8 mouse cellular contexts compared by ENCODE assay signal in genomic region chr2:144134575-144134958, GRCm38 (mm10).
DNase-seq lines count a peak whose midpoint lies in the region; ATAC-seq and TF ChIP-seq lines count a peak whose summit lies in the region.

No protein-coding gene starts in this region.

- peak overlapping the region; percentile 27; the same call in 1 of the 2 replicates for H3K27ac ChIP-seq in kidney, postnatal 0 days
- no peak overlapping the region for H3K27ac ChIP-seq in kidney, adult 2 months (ENCODE audit: insufficient read depth, low read depth, low read length)
- peak overlapping the region; percentile 49 for H3K27ac ChIP-seq in intestine, embryonic 16.5 days (ENCODE audit: low read length)

- TF ChIP-seq POLR2A in kidney, adult 2 months (IDR thresholded peaks at IDR 0.05; ENCODE audit: low read depth, low read length): no peak

- H3K4me3 ChIP-seq in kidney, postnatal 0 days (replicated peaks; ENCODE audit: low read depth, low read length): no peak overlapping the region
- no peak overlapping the region for H3K4me3 ChIP-seq in kidney, adult 2 months (ENCODE audit: insufficient read depth, low read depth, low read length)
- H3K4me3 ChIP-seq in intestine, embryonic 16.5 days (ENCODE audit: low read length): no peak overlapping the region

- H3K27me3 ChIP-seq in kidney, postnatal 0 days (ENCODE audit: insufficient read depth, low read length): no peaks in the 10 kb centered on the region
- H3K27me3 ChIP-seq in kidney, adult 2 months (replicated peaks; ENCODE audit: control insufficient read depth, insufficient read depth, low read length): no peaks in the 10 kb centered on the region
- no peaks in the 10 kb centered on the region for H3K27me3 ChIP-seq in intestine, embryonic 16.5 days (replicated peaks; ENCODE audit: control insufficient read depth, insufficient read depth, low read length)

- H3K9me3 ChIP-seq in kidney, postnatal 0 days (replicated peaks; ENCODE audit: low read length): no peaks in the 10 kb centered on the region
- peaks cover 4% of the 10 kb centered on the region; the same call in 1 of the 2 replicates for H3K9me3 ChIP-seq in intestine, embryonic 16.5 days (ENCODE audit: control insufficient read depth, low read length)

- WGBS in kidney, postnatal 0 days: 68% methylated on average over 9 of the region's 9 CpGs
- WGBS in kidney, adult 2 months: 77% methylated on average over 9 of the region's 9 CpGs
- 61% methylated on average over 9 of the region's 9 CpGs for WGBS in intestine, embryonic 16.5 days

- ATAC-seq in kidney, postnatal 0 days (replicated peaks; ENCODE audit: low FRiP score, low read depth): 0 out of 2 replicates have a peak, but pooled peaks have one; percentile 33
- peak; percentile 36 for ATAC-seq in intestine, embryonic 16.5 days
- ATAC-seq in erythroid progenitor cell, adult 5-6 weeks (replicated peaks; ENCODE audit: low FRiP score, poor library complexity, severe bottlenecking): no peak

- H3K4me2 ChIP-seq in kidney, postnatal 0 days (ENCODE audit: low read length): no peak overlapping the region
- no peak overlapping the region for H3K4me2 ChIP-seq in intestine, embryonic 16.5 days (ENCODE audit: low read depth, low read length)

- H3K9ac ChIP-seq in kidney, postnatal 0 days (ENCODE audit: low read depth, low read length): no peak overlapping the region
- peak overlapping the region; percentile 9 for H3K9ac ChIP-seq in intestine, embryonic 16.5 days (ENCODE audit: low read depth, low read length)

- 0 out of 2 replicates have a peak, but pooled peaks cover 4% of the 10 kb centered on the region for H3K4me1 ChIP-seq in kidney, postnatal 0 days (replicated peaks; ENCODE audit: insufficient read depth, low read length)
- no peaks in the 10 kb centered on the region for H3K4me1 ChIP-seq in kidney, adult 2 months (ENCODE audit: control insufficient read depth, insufficient read depth, low read length)
- H3K4me1 ChIP-seq in intestine, embryonic 16.5 days (ENCODE audit: control insufficient read depth, insufficient read depth, low read length): peaks cover 13% of the 10 kb centered on the region

- peak; percentile 47 for DNase-seq in kidney, postnatal 0 days (ENCODE audit: low spot score)
- no peak for DNase-seq in kidney, adult 2 months
- peak; percentile 23 to 34 for DNase-seq in frontal cortex, postnatal 14 days (ENCODE audit: low spot score in 2 of 2)
- DNase-seq in right cerebral cortex, adult 18-20 months: peak; percentile 43
- no peak for DNase-seq in thymus, postnatal 4 days
- DNase-seq in layer of hippocampus, adult 11-12 months (ENCODE audit: low spot score): no peak

- H3K36me3 ChIP-seq in kidney, postnatal 0 days (ENCODE audit: insufficient read depth, low read length): no peaks in the 10 kb centered on the region
- no peaks in the 10 kb centered on the region for H3K36me3 ChIP-seq in kidney, adult 2 months (ENCODE audit: control insufficient read depth, insufficient read depth, low read length)
- no peaks in the 10 kb centered on the region for H3K36me3 ChIP-seq in intestine, embryonic 16.5 days (ENCODE audit: control insufficient read depth, insufficient read depth, low read length)

- TF ChIP-seq CTCF in kidney, postnatal 0 days (IDR thresholded peaks at IDR 0.05; ENCODE audit: low read depth): no peak
- no peak for TF ChIP-seq CTCF in kidney, adult 2 months (conservative IDR thresholded peaks at IDR 0.05; ENCODE audit: insufficient read depth, insufficient read length, low read depth, low read length)

Comparison
In these comparisons a context has a peak if more than half of its experiments do, and no peak if none do; other contexts are left out.
1. DNase-seq: peak in kidney, postnatal 0 days (single experiment), frontal cortex, postnatal 14 days (2 of 2) and right cerebral cortex, adult 18-20 months (single experiment); none in kidney, adult 2 months (single experiment), thymus, postnatal 4 days (single experiment) and layer of hippocampus, adult 11-12 months (single experiment).